Mouse (Mus musculus): ENCODE data around the gene Mtif3. TPM values are rescaled to one million over a fixed set of nuclear protein-coding genes. Genes with fewer than 3 reads are reported as not detected.
A peak's percentile ranks its signal among the peaks of the same experiment; 100 is the strongest.
"Not testable (repeated sequence)": the region's sequence is repeated elsewhere in the genome, so short reads cannot be mapped to it uniquely, and the experiment has no call there.

Gene Mtif3
- polyA plus RNA-seq, 1 experiment from 2014 or later = 20.1 TPM

GRCm38 (mm10) chr5:146926673-146927072, 36.9 kb downstream of the Mtif3 start:
- no peak for ATAC-seq (ENCODE audit: borderline replicate concordance, extremely low read depth, low FRiP score, low TSS enrichment)
- WGBS = 85% methylated on average over 5 of the region's 5 CpGs
- Histone ChIP-seq H3K9ac (no peak overlapping the region), H3K27ac (no peak overlapping the region), H3K27me3 (no peaks in the 10 kb centered on the region), H3K36me3 (no peaks in the 10 kb centered on the region), H3K4me2 (no peak overlapping the region), H3K9me3 (no peaks in the 10 kb centered on the region), H3K4me1 (no peaks in the 10 kb centered on the region), H3K4me3 (no peak overlapping the region)

GRCm38 (mm10) chr5:146923547-146923946, 40.1 kb downstream of the Mtif3 start:
- 39% methylated on average over 5 of the region's 5 CpGs for WGBS
- H3K27me3 ChIP-seq = no peaks in the 10 kb centered on the region
- peaks cover 13% of the 10 kb centered on the region; the same call in 1 of the 2 replicates for H3K4me1 ChIP-seq
- no peak overlapping the region for H3K9ac ChIP-seq
- H3K9me3 ChIP-seq = no peaks in the 10 kb centered on the region
- H3K27ac ChIP-seq = no peak overlapping the region
- H3K4me3 ChIP-seq = no peak overlapping the region
- no peaks in the 10 kb centered on the region for H3K36me3 ChIP-seq
- no peak overlapping the region for H3K4me2 ChIP-seq
- ATAC-seq (ENCODE audit: borderline replicate concordance, extremely low read depth, low FRiP score, low TSS enrichment) = no peak

- peaks cover 13% of the 10 kb centered on the region; the same call in 1 of the 2 replicates for H3K4me1 ChIP-seq
- no peak overlapping the region for H3K27ac ChIP-seq
- no peak overlapping the region for H3K9ac ChIP-seq
- no peaks in the 10 kb centered on the region for H3K27me3 ChIP-seq
- H3K4me3 ChIP-seq = no peak overlapping the region
- no peaks in the 10 kb centered on the region for H3K9me3 ChIP-seq
- 44% methylated on average over 8 of the region's 8 CpGs for WGBS
- no peak for ATAC-seq (ENCODE audit: borderline replicate concordance, extremely low read depth, low FRiP score, low TSS enrichment)
- H3K4me2 ChIP-seq = no peak overlapping the region
- H3K36me3 ChIP-seq = no peaks in the 10 kb centered on the region
Measured at GRCm38 (mm10) chr5:146921224-146921623, 42.4 kb downstream of the Mtif3 start.

- H3K4me3 ChIP-seq = peak overlapping the region; percentile 19; the same call in 1 of the 2 replicates
- 1% methylated on average over 22 of the region's 27 CpGs for WGBS
- peak overlapping the region; percentile 52 for H3K4me2 ChIP-seq
- no peak; the same call in 1 of the 2 replicates for ATAC-seq (ENCODE audit: borderline replicate concordance, extremely low read depth, low FRiP score, low TSS enrichment)
- H3K27ac ChIP-seq = no peak overlapping the region
- H3K27me3 ChIP-seq = 0 out of 2 replicates have a peak, but pooled peaks cover 6% of the 10 kb centered on the region
- no peaks in the 10 kb centered on the region for H3K36me3 ChIP-seq
- no peaks in the 10 kb centered on the region for H3K9me3 ChIP-seq
- H3K9ac ChIP-seq = no peak overlapping the region
- H3K4me1 ChIP-seq = peaks cover 13% of the 10 kb centered on the region; the same call in 1 of the 2 replicates
Measured at GRCm38 (mm10) chr5:146920314-146921161, 43.1 kb downstream of the Mtif3 start.

GRCm38 (mm10) chr5:146919874-146920273, 43.7 kb downstream of the Mtif3 start:
- ATAC-seq (ENCODE audit: borderline replicate concordance, extremely low read depth, low FRiP score, low TSS enrichment) = no peak
- no peak overlapping the region for H3K27ac ChIP-seq
- peaks cover 13% of the 10 kb centered on the region; the same call in 1 of the 2 replicates for H3K4me1 ChIP-seq
- no peaks in the 10 kb centered on the region for H3K36me3 ChIP-seq
- no peak overlapping the region for H3K9ac ChIP-seq
- 13% methylated on average over 6 of the region's 6 CpGs for WGBS
- H3K9me3 ChIP-seq = no peaks in the 10 kb centered on the region
- H3K4me2 ChIP-seq = peak overlapping the region; percentile 52
- 0 out of 2 replicates have a peak, but pooled peaks cover 6% of the 10 kb centered on the region for H3K27me3 ChIP-seq
- no peak overlapping the region for H3K4me3 ChIP-seq

- H3K4me1 ChIP-seq = peaks cover 13% of the 10 kb centered on the region; the same call in 1 of the 2 replicates
- not testable (repeated sequence) for H3K9me3 ChIP-seq; H3K27ac ChIP-seq; H3K4me3 ChIP-seq; H3K9ac ChIP-seq; H3K4me2 ChIP-seq; H3K36me3 ChIP-seq; ATAC-seq (ENCODE audit: borderline replicate concordance, extremely low read depth, low FRiP score, low TSS enrichment); H3K27me3 ChIP-seq
- 75% methylated on average over 6 of the region's 6 CpGs for WGBS
Measured at GRCm38 (mm10) chr5:146917357-146917756, 46.2 kb downstream of the Mtif3 start.

GRCm38 (mm10) chr5:146916806-146917205, 46.8 kb downstream of the Mtif3 start:
- 17% methylated on average over 6 of the region's 6 CpGs for WGBS
- Histone ChIP-seq H3K36me3 (no peaks in the 10 kb centered on the region), H3K9me3 (no peaks in the 10 kb centered on the region), H3K27me3 (peaks cover 9% of the 10 kb centered on the region; the same call in 1 of the 2 replicates), H3K4me2 (no peak overlapping the region), H3K4me3 (no peak overlapping the region), H3K4me1 (peaks cover 13% of the 10 kb centered on the region; the same call in 1 of the 2 replicates), H3K27ac (no peak overlapping the region), H3K9ac (no peak overlapping the region)
- ATAC-seq (ENCODE audit: borderline replicate concordance, extremely low read depth, low FRiP score, low TSS enrichment) = no peak

GRCm38 (mm10) chr5:146916273-146916672, 47.3 kb downstream of the Mtif3 start:
- no peak for ATAC-seq (ENCODE audit: borderline replicate concordance, extremely low read depth, low FRiP score, low TSS enrichment)
- Histone ChIP-seq H3K4me3 (no peak overlapping the region), H3K9me3 (no peaks in the 10 kb centered on the region), H3K27ac (no peak overlapping the region), H3K4me2 (no peak overlapping the region), H3K27me3 (peaks cover 9% of the 10 kb centered on the region; the same call in 1 of the 2 replicates), H3K4me1 (peaks cover 18% of the 10 kb centered on the region; the same call in 1 of the 2 replicates), H3K36me3 (no peaks in the 10 kb centered on the region), H3K9ac (no peak overlapping the region)
- 59% methylated on average over 8 of the region's 8 CpGs for WGBS

GRCm38 (mm10) chr5:146914088-146914766, 49.4 kb downstream of the Mtif3 start:
- no peak for ATAC-seq (ENCODE audit: borderline replicate concordance, extremely low read depth, low FRiP score, low TSS enrichment)

GRCm38 (mm10) chr5:146913355-146913754, 50.2 kb downstream of the Mtif3 start:
- H3K4me3 ChIP-seq = no peak overlapping the region
- no peaks in the 10 kb centered on the region for H3K9me3 ChIP-seq
- no peak overlapping the region for H3K27ac ChIP-seq
- H3K36me3 ChIP-seq = no peaks in the 10 kb centered on the region
- ATAC-seq (ENCODE audit: borderline replicate concordance, extremely low read depth, low FRiP score, low TSS enrichment) = no peak
- no peak overlapping the region for H3K9ac ChIP-seq
- H3K4me2 ChIP-seq = no peak overlapping the region
- H3K27me3 ChIP-seq = peaks cover 9% of the 10 kb centered on the region; the same call in 1 of the 2 replicates
- 75% methylated on average over 7 of the region's 7 CpGs for WGBS
- peaks cover 6% of the 10 kb centered on the region; the same call in 1 of the 2 replicates for H3K4me1 ChIP-seq

More at GRCm38 (mm10) chr5:146914088-146914766, 49.4 kb downstream of the Mtif3 start:
- 23% methylated on average over 9 of the region's 9 CpGs for WGBS
- no peak overlapping the region for H3K4me3 ChIP-seq
- peaks cover 6% of the 10 kb centered on the region; the same call in 1 of the 2 replicates for H3K4me1 ChIP-seq
- H3K27ac ChIP-seq = no peak overlapping the region
- no peaks in the 10 kb centered on the region for H3K9me3 ChIP-seq
- no peak overlapping the region for H3K4me2 ChIP-seq
- H3K27me3 ChIP-seq = peaks cover 9% of the 10 kb centered on the region; the same call in 1 of the 2 replicates
- H3K36me3 ChIP-seq = no peaks in the 10 kb centered on the region
- H3K9ac ChIP-seq = no peak overlapping the region

GRCm38 (mm10) chr5:146912206-146912605, 51.4 kb downstream of the Mtif3 start:
- H3K27me3 ChIP-seq = peaks cover 14% of the 10 kb centered on the region; the same call in 1 of the 2 replicates
- peaks cover 10% of the 10 kb centered on the region for H3K4me1 ChIP-seq
- H3K27ac ChIP-seq = peak overlapping the region; percentile 29; the same call in 1 of the 2 replicates
- H3K9ac ChIP-seq = no peak overlapping the region
- H3K4me2 ChIP-seq = no peak overlapping the region
- peak; percentile 51; the same call in 1 of the 2 replicates for ATAC-seq (ENCODE audit: borderline replicate concordance, extremely low read depth, low FRiP score, low TSS enrichment)
- no peaks in the 10 kb centered on the region for H3K36me3 ChIP-seq
- no peak overlapping the region for H3K4me3 ChIP-seq
- H3K9me3 ChIP-seq = no peaks in the 10 kb centered on the region
- WGBS = 4% methylated on average over 9 of the region's 9 CpGs
